Mouse (Mus musculus) lung, postnatal 25 days (tissue): ENCODE data around the gene Pus7.
A peak's percentile ranks its signal among the peaks of the same experiment; 100 is the strongest.
"Not testable (repeated sequence)": the region's sequence is repeated elsewhere in the genome, so short reads cannot be mapped to it uniquely, and the experiment has no call there.

ENCODE experiments used
- DNase-seq: peaks from one replicate; pipeline ENCODE4 v3.0.0; 2022; ENCODE audit warnings: low spot score

The Pus7 gene

DNA sequence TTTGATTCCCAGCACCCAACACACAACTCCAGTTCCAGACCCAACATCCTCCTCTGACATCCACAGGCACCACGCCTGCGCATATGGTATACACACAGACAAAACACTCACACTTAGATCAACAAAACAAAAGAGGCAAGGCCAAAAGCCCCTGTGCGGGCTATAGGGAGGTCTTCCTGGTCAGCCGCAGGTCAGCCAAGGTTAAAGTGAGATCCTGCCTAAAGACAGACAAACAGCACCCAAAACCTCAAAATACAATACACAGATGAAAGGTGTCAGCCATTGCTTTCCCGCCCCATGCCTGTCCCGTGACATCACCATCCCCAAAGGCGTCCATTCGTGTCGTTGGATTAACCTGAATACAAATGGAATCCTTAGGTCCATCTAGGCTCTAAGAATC, 27.9 kb downstream of the Pus7 start:
- no peak for DNase-seq

DNA sequence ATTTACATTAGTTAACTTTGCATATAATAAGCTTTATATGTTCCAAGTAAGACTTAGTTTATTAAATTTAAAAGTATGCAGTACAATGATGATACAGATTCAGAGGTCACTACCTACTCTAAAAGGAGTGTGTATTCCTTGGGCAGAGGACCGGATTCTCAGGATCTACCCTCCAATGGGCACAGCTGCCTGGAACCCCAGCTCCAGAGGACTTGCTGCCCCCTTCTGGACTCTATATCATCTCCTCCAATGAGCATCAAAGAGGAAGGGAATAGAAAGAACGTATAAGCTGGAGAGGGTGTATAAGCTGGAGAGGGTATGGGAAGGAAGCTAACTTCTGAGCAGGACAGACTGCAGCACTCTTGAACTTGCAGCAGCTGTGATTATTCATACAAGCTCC, 33.6 kb downstream of the Pus7 start:
- DNase-seq: no peak

DNA sequence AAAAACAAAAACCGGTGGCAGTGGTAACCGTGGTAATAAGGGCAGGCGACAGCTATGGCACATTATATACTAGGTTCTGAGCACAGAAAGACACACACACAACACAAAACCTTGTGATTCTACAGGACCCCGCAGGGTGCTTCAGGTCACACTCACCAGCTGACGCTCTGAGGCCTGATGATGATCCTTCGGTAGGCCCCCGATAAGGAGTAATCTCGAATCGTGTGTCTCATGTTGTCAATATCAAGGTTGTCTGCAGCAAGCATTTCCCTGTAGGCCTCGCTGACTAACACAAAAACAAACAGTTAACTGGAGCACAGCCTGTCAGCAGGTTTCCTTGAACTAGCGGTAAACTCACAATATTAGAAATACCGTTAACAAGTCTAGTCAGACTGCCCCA, 40.2 kb downstream of the Pus7 start:
- DNase-seq: no peak

DNA sequence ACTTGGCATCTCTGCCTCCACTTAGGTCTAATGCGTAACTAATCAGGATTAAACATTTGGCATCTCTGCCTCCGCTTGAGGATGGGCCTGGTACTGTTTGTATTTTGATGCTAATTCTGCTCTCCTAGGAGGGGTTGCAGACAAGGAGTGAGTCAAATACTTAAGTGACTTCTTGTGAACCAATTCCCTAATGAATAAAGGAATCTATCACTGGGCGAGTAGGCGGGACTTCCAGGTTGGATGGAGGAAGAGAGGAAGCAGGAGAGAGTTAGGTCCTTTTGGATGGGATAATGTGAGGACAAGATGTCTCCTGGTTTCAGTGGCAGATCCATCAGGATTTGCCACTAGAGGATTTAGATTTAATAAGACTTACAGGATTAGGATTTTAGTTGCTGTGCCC, 46.4 kb downstream of the Pus7 start:
- no peak for DNase-seq

DNA sequence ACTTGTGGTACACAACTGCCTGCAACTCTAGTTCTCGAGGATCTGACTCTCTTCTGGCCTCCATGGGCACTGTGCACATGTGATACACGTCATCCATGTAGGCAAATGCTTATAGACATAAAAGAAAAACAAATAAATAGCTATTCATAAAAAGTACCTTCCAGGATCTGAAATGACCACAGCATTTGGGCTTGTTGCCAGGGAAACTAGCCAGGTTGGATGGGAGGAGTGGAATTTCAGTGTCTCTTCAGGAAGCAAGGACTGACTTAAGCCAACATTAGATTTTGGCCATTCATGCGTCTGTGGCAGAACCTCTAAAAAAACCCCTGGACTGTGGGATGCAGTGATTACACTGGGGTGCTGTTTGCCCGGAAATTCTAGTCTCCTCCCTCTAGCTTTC, 47.1 kb downstream of the Pus7 start:
- no peak for DNase-seq

DNA sequence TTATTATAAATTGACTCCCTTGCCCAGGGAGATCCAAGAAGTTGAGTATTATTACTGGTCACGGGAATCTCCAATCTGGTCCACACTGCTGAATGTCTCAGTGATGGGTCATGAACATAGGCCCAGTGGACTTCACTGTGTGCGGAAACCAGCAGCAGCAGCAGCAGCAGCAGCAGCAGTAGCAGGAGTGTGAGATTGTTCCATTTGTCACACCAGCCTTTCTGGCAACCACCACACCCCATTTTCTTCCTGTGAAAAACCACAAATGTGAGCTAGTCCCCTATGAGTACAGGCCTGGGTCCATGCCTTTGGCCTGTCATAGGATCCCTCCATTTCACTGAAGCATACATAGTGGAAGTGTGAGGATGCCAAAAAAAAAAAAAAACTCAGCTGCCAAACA, 61.6 kb downstream of the Pus7 start:
- no peak for DNase-seq

DNA sequence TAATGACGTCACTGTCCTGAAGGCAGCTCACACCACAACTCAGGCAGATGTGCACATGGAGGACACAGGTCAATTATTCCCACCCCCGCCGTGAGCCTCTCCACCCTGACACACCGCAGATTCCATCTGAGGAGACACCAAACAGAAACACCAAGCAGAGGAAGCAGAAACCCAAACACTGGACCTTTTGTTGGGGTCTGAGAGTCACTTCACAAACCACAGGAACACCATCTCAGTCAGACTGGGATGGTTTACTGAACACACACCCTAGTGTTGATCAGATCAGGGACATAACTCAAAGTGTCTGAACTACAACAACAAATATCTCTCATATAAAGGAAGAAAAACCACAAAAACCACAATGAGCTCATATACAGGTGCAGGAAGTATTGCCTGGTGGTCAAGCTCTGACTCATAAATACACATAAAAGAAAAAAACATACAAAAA, 64.6 kb downstream of the Pus7 start:
- no peak for DNase-seq

DNA sequence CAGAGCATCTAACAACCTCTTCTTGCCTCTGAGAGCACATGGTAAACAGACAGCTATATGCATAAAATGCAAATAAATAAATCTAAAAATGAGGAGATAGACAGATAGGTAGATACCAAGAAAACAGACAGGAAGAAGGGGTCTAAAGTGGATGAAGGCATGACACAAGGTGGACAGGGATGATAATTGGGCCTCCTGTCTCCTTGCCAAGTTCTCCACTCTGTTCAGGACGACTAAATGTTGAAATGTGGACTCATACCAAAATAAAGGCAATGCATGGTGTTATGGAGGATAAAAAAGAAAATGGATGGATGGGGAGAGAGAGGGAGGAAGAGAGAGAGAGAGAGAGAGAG, 65.4 kb downstream of the Pus7 start:
- no peak for DNase-seq

DNA sequence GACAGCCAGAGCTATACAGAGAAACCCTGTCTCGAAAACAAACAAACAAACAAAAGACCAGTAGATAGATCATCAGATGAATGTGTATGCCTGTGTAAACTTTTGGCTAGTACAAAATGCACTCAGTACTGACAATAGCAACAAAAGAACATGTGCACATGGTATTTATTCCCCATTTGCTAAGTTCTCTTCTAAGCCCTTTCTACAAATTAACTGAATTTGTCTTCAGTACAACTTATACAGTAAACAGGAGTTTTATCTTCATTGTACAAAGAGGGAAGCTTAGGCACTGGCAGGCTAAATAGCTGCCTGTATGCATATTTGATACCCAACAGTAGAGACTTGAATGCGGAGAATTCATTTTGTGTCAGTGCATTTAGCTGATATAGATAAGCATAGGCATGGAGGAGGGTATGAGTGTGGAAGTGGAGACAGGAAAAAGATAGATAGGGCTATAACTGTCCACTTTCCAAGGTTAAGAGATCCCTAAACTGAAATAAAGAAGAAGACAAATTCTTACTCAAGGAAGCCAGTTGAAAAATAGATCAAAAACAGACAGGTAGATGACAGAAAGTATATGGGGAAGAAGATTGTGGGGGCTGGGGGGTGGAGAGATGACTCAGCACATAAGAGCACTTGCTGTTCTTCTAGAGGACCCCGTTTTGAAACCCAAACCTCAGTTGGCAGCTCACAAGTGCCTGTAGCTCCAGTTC, 65.9 kb downstream of the Pus7 start:
- no peak for DNase-seq

DNA sequence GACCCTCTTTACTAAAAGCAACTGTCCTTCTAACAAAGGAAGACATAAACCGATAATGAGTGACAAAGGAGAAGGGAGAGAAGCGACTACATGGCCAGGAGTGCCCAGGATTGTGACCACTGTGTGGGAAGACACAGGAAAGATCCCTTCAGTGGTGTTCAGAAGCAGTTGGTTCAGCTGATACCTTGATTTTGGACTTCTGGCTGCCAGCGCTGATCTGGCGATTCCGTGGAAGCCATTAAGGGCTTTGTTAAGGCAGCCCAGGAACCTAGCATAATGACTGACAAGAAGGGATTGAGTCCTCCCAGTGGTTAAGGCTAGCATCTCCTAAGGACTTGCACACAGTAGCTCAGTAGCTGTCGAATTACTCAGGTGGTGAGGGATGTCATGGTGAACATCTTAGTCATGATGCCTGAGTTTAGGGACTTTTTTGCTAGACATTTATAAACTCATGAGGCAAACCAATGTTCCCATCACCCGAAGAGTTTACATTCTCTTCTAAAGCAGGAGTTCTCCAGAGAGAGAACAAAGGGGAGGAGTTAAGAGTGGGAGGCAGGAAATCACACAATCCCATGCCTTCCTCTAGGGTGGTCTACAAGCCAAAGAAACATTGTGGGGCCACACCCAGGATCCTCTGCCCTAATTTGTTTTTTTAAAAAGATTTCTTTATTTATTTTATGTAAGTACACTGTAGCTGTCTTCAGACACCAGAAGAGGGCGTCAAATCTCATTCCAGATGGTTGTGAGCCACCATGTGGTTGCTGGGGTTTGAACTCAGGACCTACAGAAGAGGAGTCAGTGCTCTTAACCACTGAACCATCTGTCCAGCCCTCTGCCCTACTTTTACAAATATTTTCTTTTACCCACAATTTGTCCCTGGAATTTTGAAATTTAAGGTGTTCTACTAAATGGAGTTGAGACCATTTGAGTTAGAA, 69.8 kb downstream of the Pus7 start:
- no peak for DNase-seq

DNA sequence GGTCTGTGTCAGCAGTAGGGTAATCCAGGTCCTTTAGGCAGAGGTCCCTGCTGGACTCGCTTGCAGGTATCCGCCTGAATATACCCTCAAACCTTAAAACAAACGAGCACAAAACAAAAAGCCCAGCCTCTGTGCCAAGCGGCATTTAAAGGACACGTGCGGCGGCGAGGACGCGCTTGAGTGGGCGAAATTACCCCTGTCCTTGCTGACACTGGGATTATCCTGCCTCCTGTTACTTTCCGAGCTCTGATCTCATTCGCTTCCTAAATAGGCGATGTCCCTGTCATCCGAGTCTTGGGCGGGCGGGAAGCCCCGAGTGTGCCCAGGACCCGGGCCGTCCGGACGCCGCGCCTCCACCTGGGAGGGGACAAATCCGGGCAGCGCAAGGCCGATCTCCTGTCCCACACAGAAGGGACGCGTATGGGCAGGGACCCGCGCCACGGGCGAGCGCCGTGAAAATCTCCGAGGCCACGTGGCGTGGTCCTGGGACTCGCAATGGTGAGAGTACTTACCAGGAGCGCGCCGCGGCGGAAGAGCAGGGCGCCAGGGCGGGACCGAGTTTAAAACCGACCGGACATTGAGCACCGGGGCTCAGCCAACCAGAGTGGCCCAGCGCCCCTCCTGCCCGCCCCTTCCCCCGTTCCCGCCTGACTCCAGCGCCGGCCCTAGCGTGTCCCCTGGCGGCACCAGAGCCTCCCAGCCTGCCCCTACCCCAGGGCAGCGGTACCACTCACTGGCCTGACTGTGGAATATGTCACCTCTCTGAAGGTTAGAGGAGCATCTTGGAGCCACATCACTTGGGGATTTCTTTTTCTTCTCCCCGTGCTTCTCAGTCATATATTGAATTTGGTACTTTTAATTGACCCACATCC, 71.1 kb downstream of the Pus7 start:
- DNase-seq: peak; percentile 80

DNA sequence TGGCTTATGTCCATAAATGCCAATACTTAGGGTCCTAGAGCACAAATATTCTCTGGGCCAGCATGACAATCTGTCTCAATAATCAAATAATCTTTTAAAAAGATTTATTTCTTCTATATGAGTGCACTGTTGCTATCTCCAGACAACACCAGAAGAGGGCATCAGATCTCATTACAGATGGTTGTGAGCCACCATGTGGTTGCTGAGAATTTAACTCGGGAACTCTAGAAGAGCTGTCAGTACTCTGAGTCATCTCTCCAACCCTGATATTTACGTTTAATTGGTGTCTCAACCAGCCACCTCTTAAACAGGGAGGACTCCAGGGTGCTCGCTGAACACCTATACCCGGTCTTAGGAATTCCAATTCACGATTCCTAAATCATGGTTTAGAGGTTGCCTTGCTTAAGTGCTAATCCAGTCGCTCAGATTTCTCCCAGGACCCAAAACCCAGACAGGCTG, 71.8 kb downstream of the Pus7 start:
- DNase-seq: peak; percentile 23

DNA sequence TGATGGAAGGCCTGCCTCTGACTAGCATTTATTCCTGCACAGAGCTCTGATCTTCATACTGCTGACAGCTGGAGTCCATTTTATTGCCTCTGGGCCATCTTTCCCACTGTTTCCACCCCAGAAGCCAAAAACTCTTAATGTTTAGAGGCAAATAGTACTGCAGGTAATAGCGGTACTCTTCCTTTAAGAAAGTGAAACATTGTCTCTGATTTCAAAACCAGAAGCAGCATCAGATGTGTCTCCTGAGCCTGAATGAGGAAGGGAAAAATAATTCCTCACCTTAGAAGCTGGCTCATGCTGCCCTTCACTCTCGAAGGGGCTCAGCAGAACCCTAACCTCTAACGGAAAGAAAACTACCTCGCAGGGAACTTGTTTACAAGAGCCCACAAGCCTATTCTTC, 72.3 kb downstream of the Pus7 start:
- DNase-seq: no peak

DNA sequence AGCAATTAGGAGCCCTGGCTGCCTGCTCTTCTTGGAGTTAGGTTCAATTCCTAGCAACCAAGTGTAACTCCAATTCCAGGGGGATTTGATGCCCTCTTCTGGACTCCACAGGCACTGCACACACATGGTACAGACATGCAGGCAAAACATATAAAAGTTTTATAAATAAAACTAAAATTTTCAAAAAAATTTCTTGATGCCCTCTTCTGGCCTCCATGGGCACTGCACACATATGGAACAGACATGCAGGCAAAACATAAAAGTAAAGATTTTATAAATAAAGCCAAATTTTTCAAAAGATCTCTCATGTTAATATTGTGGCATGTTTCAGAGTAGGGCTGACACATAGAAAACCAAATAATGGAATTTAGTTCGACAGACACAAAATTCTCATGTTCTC, 73.8 kb downstream of the Pus7 start:
- no peak for DNase-seq

DNA sequence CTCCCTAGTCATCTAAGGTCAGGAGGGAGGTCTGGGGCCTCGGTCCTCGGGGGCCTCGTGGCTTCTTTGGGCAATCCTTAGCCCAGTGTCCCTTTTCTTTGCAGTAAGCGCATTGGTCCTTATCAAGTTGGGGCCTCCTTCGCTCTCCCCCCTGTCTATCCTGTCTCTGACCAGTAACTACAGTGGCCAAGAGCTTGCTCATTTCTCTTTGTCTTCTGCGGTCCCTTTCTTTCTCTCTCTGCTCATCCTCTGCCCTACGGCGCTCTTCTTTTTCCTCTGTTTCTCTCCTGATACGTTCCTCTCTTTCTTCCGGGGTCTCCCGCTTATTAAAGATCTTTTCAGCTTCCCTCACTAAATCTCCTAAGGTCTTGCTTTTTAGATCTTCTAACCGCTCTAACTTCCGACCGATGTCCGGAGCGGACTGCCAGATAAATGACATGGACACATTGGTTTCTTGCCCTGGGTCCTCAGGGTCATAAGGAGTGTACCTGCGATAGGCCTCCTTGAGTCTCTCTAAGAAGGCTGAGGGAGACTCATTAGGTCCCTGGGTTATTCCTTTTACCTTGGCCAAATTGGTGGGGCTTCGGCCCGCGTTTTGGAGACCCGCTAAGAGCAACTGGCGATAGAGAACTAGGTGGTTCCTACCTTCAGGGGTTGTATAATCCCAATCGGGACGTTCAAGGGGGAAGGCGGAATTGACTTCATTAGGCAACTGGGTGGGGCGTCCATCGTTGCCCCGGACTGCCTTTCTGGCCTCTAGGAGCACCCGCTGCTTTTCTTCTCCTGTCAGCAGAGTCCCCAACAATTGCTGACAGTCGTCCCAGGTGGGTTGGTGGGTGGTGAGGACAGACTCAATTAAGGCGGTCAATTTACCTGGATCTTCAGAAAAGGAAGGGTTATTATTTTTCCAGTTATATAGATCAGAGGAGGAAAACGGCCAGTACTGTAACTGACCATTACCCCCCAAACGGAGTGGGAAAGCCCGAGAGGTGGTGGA, 76.6 kb downstream of the Pus7 start:
- DNase-seq: not testable (repeated sequence)

DNA sequence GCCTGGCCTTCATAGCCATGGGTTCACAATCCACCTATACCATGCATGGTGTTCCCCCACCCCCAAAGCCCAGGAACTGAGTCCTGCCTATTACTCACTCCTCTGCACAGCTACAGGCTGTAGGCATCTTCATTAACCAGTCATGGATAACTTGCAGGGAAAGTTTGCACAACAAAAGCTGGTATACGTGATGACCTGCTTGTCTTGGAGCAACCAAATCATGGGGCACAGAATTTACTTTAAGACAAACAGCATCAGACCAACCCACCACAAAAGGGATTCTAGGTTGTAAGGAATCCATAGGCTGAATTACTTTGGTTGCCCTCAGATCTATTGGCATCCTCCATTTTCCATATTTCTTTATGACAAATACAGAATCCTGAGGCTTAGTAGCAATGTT, 86.1 kb downstream of the Pus7 start:
- no peak for DNase-seq
